Mouse (Mus musculus): ENCODE measurements at regions not wholly inside any gene's neighbourhood (a gene's known extent, or its start where the extent isn't known, plus 50 kb on each side); places are given as distances from the start of the nearest gene placed in this dataset.

GRCm38 (mm10) chr2:174532671-174533363 lies 59.9 kb upstream of the Prelid3b start:
- no peak for DNase-seq (ENCODE audit: low spot score in 2 of 2)

- no peak for DNase-seq (ENCODE audit: low spot score in 2 of 2)
Observed at GRCm38 (mm10) chr2:174540717-174541116, 67.8 kb upstream of the Prelid3b start.

DNA sequence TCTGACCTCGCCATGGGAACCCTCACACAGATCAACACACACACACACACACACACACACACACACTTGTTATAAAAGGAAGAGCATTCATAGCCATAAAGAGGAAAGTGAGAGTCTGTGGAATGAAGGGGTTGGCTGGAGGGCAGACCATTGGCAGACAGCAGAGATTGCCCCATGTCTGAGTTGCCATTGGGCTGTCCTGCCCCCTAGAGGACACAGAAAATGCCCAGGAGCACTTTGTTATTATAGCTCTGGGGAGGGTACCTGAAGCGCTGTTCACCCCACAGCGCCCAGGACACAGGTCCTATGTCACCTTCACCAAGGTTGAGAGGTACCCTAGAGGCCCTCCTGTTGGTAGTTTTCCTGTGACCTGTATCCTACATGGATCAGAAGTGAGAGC lies 74.3 kb upstream of the Prelid3b start:
- DNase-seq (ENCODE audit: low spot score in 2 of 2): no peak

DNA sequence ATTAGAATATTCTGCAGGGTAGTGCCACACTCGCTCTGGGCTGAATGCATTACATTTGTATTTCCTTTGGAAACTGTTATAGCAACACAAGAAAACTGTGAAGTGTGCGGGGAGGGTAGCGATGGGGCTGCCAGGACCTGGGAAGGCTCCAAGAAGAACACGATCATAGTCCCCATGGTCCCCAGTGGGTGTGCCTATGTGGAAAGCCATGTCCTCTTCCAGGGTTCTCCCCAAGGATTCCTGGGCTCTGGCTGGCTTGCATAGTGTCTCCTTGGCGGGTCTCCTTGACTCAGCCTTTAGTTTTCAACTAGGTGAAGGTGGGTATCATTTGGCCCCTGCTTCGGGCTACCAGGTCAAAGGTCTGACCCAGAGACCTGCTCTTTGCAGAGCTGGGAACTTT lies 74.8 kb upstream of the Prelid3b start:
- no peak for DNase-seq (ENCODE audit: low spot score in 2 of 2)

- no peak for DNase-seq (ENCODE audit: low spot score in 2 of 2)
Observed at GRCm38 (mm10) chr2:174548776-174549175, 75.9 kb upstream of the Prelid3b start.

DNA sequence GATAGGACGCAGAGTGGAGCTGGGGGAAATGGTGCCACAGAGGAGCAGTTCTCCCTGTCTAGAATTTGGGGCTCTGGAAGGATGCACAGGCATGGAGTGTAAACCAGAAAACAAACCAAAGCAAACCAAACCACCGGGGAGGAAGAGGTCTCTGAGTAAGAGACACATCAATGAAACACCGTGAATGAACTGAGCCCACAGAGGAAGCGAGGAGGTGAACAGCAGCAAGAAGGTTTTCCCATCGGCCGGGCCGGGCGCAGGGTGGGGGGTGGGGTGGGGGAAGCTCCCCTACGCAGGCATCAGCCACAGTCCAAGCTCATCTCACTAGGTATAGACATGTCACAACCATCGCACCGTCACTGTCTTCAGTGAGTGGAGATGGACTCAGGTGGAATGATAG lies 82.9 kb upstream of the Prelid3b start:
- no peak for DNase-seq (ENCODE audit: low spot score in 2 of 2)

DNA sequence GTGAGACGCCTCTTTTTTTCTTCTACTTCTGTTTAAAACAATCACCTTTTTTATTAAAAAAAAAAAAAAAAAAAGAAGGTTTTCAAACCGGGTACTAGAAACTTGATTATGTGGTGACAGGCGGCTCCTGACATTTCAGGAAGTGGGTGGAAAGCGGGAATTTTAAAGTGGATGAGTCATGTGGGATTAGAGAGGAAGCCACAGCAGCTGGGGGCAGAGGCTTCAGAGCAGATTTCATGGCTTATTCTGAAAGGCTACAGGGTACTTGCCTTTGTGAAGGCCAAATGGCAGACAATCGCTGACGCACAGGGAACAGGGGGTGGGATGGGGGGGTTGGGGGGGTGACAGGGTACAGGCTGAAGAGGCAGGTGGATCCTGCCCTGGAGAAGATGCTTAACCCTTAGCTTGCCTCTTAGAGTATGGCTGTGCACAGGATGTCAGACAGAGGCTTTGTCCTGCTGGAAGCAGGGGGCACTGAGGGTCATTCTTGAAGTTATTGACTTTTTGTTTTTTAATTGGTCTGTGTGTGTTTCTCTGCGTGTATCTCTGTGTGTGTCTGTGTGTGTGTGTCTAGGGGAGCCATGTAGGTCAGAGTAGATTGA lies 81.4 kb upstream of the Zfp831 start:
- no peak for DNase-seq (ENCODE audit: low spot score in 2 of 2)

DNA sequence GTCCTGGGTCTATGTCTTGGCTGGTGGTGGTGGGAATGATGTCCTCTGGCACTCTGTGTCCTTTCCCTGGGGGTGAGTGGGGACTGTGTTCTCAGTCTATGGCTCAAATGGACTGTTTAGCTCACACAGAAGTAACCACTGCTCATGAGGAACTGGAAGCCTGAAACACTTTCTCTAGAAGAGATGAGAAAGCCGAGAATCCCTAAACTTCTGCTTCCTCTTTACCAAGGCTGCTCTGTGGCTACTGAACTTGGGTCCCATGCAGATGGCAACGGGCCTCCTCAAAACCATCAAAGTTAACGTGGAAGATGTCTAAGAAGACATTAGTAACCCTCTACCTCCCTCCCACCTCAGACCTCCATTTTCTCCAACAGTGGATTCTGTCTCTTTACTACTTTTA lies 79.4 kb upstream of the Zfp831 start:
- DNase-seq (ENCODE audit: low spot score in 2 of 2): no peak

GRCm38 (mm10) chr2:174564817-174565216 lies 78.5 kb upstream of the Zfp831 start:
- DNase-seq (ENCODE audit: low spot score in 2 of 2): no peak

GRCm38 (mm10) chr2:174565891-174566290 lies 77.4 kb upstream of the Zfp831 start:
- DNase-seq (ENCODE audit: low spot score in 2 of 2): peak; percentile 10 to 23

- DNase-seq (ENCODE audit: low spot score in 2 of 2): no peak
Observed at GRCm38 (mm10) chr2:174566752-174567151, 76.6 kb upstream of the Zfp831 start.

- DNase-seq (ENCODE audit: low spot score in 2 of 2): no peak
Observed at GRCm38 (mm10) chr2:174574804-174575507, 68.4 kb upstream of the Zfp831 start.

DNA sequence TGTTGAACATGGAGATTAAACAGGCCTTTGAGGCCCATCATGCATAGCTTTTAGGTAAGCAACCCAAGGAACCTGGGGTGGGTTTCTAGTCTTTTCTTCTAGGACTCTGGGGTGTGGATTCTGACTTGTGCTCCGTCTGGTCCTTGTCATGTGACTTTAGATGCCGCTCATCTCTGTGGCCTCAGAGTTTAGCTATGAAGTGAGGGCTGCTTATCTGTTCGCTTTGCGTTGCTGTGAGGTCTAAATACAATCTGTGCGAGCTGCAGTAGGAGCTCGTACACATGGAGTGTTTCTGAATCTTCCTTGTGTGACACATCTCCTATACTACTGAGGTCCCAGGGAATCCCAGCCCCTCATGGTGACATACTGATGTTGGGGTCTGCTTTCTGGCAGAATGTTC lies 67.8 kb upstream of the Zfp831 start:
- no peak for DNase-seq (ENCODE audit: low spot score in 2 of 2)

- DNase-seq (ENCODE audit: low spot score in 2 of 2): no peak
Observed at GRCm38 (mm10) chr2:174580906-174581703, 62.2 kb upstream of the Zfp831 start.

- no peak for DNase-seq (ENCODE audit: low spot score in 2 of 2)
Observed at GRCm38 (mm10) chr2:174584272-174584671, 59.1 kb upstream of the Zfp831 start.

Data from spleen, postnatal 14 days (tissue).